In the genomic region with DNA sequence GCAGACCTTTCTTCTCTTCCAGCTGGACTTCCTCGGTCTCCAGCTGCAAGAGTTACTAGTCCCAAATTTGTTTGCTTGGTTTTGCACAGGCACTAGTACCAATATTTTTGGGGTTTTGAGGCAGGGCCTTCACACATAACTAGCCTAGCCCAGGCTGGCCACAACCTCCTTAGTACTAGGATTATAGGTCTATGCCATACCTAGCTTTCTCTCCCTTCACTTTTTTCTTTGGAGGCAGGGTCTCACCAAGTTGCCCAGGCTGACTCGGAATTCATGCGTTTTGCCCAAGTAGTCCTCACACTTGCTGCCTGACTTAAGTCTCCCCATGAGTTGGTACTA, we compare ENCODE assay signal across 8 mouse cellular contexts. TPM values are rescaled to one million over a fixed set of nuclear protein-coding genes. Genes with fewer than 3 reads are reported as not detected.
A peak's percentile ranks its signal among the peaks of the same experiment; 100 is the strongest.
DNase-seq lines count a peak whose midpoint lies in the region; ATAC-seq and TF ChIP-seq lines count a peak whose summit lies in the region.

No protein-coding gene starts in this region.

- H3K4me2 ChIP-seq in forebrain, embryonic 14.5 days (ENCODE audit: low read length), result peak overlapping the region; percentile 79
- H3K4me2 ChIP-seq in liver, embryonic 15.5 days, result peak overlapping the region; percentile 81

- TF ChIP-seq POLR2A in heart, adult 2 months (IDR thresholded peaks at IDR 0.05; ENCODE audit: insufficient read depth, low read depth, low read length), result no peak

- no peak for TF ChIP-seq CTCF in heart, adult 2 months (IDR thresholded peaks at IDR 0.05)

- no peaks in the 10 kb centered on the region for H3K9me3 ChIP-seq in forebrain, embryonic 14.5 days (replicated peaks; ENCODE audit: control insufficient read depth, low read length)
- no peaks in the 10 kb centered on the region for H3K9me3 ChIP-seq in liver, embryonic 15.5 days (replicated peaks)

- H3K36me3 ChIP-seq in heart, adult 2 months (ENCODE audit: control insufficient read depth, insufficient read depth, low read length), result no peaks in the 10 kb centered on the region
- H3K36me3 ChIP-seq in forebrain, embryonic 14.5 days (ENCODE audit: control insufficient read depth, insufficient read depth, low read length), result no peaks in the 10 kb centered on the region
- H3K36me3 ChIP-seq in liver, embryonic 15.5 days (replicated peaks), result peaks cover 4% of the 10 kb centered on the region; the same call in 1 of the 2 replicates

- H3K4me3 ChIP-seq in heart, adult 2 months, result peak overlapping the region; percentile 64
- peak overlapping the region; percentile 81 for H3K4me3 ChIP-seq in forebrain, embryonic 14.5 days (ENCODE audit: low read depth, low read length)
- peak overlapping the region; percentile 81 for H3K4me3 ChIP-seq in liver, embryonic 15.5 days (replicated peaks)

- no peaks in the 10 kb centered on the region for H3K27me3 ChIP-seq in heart, adult 2 months (ENCODE audit: control insufficient read depth, insufficient read depth, low read length)
- H3K27me3 ChIP-seq in forebrain, embryonic 14.5 days (replicated peaks; ENCODE audit: control insufficient read depth, insufficient read depth, low read length), result no peaks in the 10 kb centered on the region
- H3K27me3 ChIP-seq in liver, embryonic 15.5 days, result peaks cover 4% of the 10 kb centered on the region

- no peak for TF ChIP-seq EP300 in heart, adult 2 months (IDR thresholded peaks at IDR 0.05; ENCODE audit: insufficient read depth, low read depth, low read length)

- peaks cover 24% of the 10 kb centered on the region for H3K4me1 ChIP-seq in heart, adult 2 months (ENCODE audit: control insufficient read depth, insufficient read depth, low read length)
- peaks cover 22% of the 10 kb centered on the region for H3K4me1 ChIP-seq in forebrain, embryonic 14.5 days (ENCODE audit: control insufficient read depth, insufficient read depth, low read length)
- H3K4me1 ChIP-seq in liver, embryonic 15.5 days (replicated peaks), result peaks cover 46% of the 10 kb centered on the region

- intact Hi-C loops in heart, adult 2 months (cut with DNase I), result no loop called here

- DNase-seq in heart, adult 2 months, result no peak
- DNase-seq in heart, adult 8-10 months (ENCODE audit: low spot score), result no peak
- no peak for DNase-seq in forebrain, embryonic 14.5 days (ENCODE audit: low spot score)
- DNase-seq in urinary bladder, postnatal 4 days (ENCODE audit: low spot score in 2 of 2), result no peak
- DNase-seq in cerebellum, postnatal 25 days, result no peak
- DNase-seq in kidney, adult 9 months, result no peak

- ATAC-seq in CD4-positive, CD25-positive, alpha-beta regulatory T cell, adult 4 months, result peak; percentile 33
- ATAC-seq in forebrain, embryonic 14.5 days, result peak; percentile 54; the same call in 1 of the 2 replicates
- ATAC-seq in liver, embryonic 15.5 days (ENCODE audit: insufficient read depth), result no peak

- no peak overlapping the region for H3K9ac ChIP-seq in heart, adult 2 months (ENCODE audit: low read depth, low read length)
- H3K9ac ChIP-seq in forebrain, embryonic 14.5 days (ENCODE audit: low read length), result peak overlapping the region; percentile 90
- peak overlapping the region; percentile 84; the same call in 1 of the 2 replicates for H3K9ac ChIP-seq in liver, embryonic 15.5 days

- WGBS in heart, adult 2 months, result 47% methylated on average over 3 of the region's 3 CpGs
- 31% methylated on average over 3 of the region's 3 CpGs for WGBS in forebrain, embryonic 14.5 days
- WGBS in liver, embryonic 15.5 days (ENCODE audit: insufficient replicate concordance), result 43% methylated on average over 3 of the region's 3 CpGs

- no peaks in the 10 kb centered on the region for H3K79me2 ChIP-seq in heart, adult 2 months (replicated peaks; ENCODE audit: control insufficient read depth, insufficient read depth, low read length)

- peak overlapping the region; percentile 83 for H3K27ac ChIP-seq in heart, adult 2 months
- peak overlapping the region; percentile 75 for H3K27ac ChIP-seq in forebrain, embryonic 14.5 days (ENCODE audit: low read depth, low read length)
- no peak overlapping the region for H3K27ac ChIP-seq in liver, embryonic 15.5 days (replicated peaks)

RNA-seq across cellular contexts. Expression of a gene that starts 0.3 kb away (rescaled TPM):
- 1 to 10 TPM; 4.3 to 4.7 TPM for total RNA-seq in heart, adult 2 months (2021)
- 6.6 and 7.2 TPM in 2 replicates for polyA plus RNA-seq in heart, adult 2 months (2012; rRNA removed)
- total RNA-seq in heart, adult 8-10 months (2022), result 1 to 10 TPM; 2.8 to 5.0 (median 4.3) TPM
- 10 to 100 TPM; 16.2 to 31.3 TPM for polyA plus RNA-seq in CD4-positive, CD25-positive, alpha-beta regulatory T cell, adult 4 months (2017; shearing (Covaris generic))
- 64.5 and 68.8 TPM in 2 replicates for polyA plus RNA-seq in forebrain, embryonic 14.5 days (2014; fragmentation: Nextera tagmentation; extraction: Ambion mirVana)
- polyA plus RNA-seq in liver, embryonic 15.5 days (2015; fragmentation: Nextera tagmentation; extraction: Ambion mirVana), result 9.8 and 10.1 TPM in 2 replicates

RNA-seq across cellular contexts. Expression of a gene that starts 16.0 kb away (rescaled TPM):
- total RNA-seq in heart, adult 2 months (2021), result 1 to 10 TPM; 1.8 to 3.4 TPM
- polyA plus RNA-seq in heart, adult 2 months (2012; rRNA removed), result 2.5 and 2.8 TPM in 2 replicates
- total RNA-seq in heart, adult 8-10 months (2022), result 1 to 10 TPM; 1.2 to 4.2 (median 2.3) TPM
- 10 to 100 TPM in 1 of 2 experiments, 1 to 10 TPM in 1; 8.6 to 16.0 TPM for polyA plus RNA-seq in CD4-positive, CD25-positive, alpha-beta regulatory T cell, adult 4 months (2017; shearing (Covaris generic))
- 0.72 and 1.1 TPM in 2 replicates for polyA plus RNA-seq in forebrain, embryonic 14.5 days (2014; fragmentation: Nextera tagmentation; extraction: Ambion mirVana)
- 1.1 and 1.3 TPM in 2 replicates for polyA plus RNA-seq in liver, embryonic 15.5 days (2015; fragmentation: Nextera tagmentation; extraction: Ambion mirVana)
